Mouse (Mus musculus) forebrain, embryonic 13.5 days (tissue): ENCODE results near the gene Miox. TPM values are rescaled to one million over a fixed set of nuclear protein-coding genes. Genes with fewer than 3 reads are reported as not detected.

Experiments used
- ATAC-seq: fragments of 200-750 bp; cut with Nextera tagmentation; 2 replicates; pipeline ENCODE4 v1.8.0; 2017
- H3K27ac ChIP-seq: fragments of 300-500 bp; sonication (generic); 2 replicates; pipeline ENCODE4 v1.5.1; 2015; ENCODE audit warnings: inconsistent platforms, mild to moderate bottlenecking, moderate library complexity
- H3K27me3 ChIP-seq: fragments of 300-500 bp; sonication (generic); 2 replicates; pipeline ENCODE4 v1.6.1; 2015; ENCODE audit warnings: mild to moderate bottlenecking, inconsistent platforms
- H3K36me3 ChIP-seq: fragments of 300-500 bp; sonication (generic); 2 replicates; pipeline ENCODE4 v1.6.1; 2015; ENCODE audit warnings: mild to moderate bottlenecking, inconsistent platforms; ENCODE audit not compliant: poor library complexity, severe bottlenecking
- H3K4me1 ChIP-seq: fragments of 300-500 bp; sonication (generic); 2 replicates; pipeline ENCODE4 v1.6.1; 2015; ENCODE audit warnings: inconsistent platforms
- H3K4me2 ChIP-seq: fragments of 300-500 bp; sonication (generic); 2 replicates; pipeline ENCODE4 v1.6.1; 2015; ENCODE audit warnings: inconsistent platforms, mild to moderate bottlenecking, moderate library complexity
- H3K4me3 ChIP-seq: fragments of 300-500 bp; sonication (generic); 2 replicates; pipeline ENCODE4 v1.5.1; 2015; ENCODE audit warnings: mild to moderate bottlenecking, inconsistent platforms
- H3K9ac ChIP-seq: fragments of 300-500 bp; sonication (generic); 2 replicates; pipeline ENCODE4 v1.6.1; 2015; ENCODE audit warnings: mild to moderate bottlenecking, inconsistent platforms
- H3K9me3 ChIP-seq: fragments of 300-500 bp; sonication (generic); replicated peaks from 2 replicates; pipeline ENCODE4 v1.6.1; 2016; ENCODE audit warnings: inconsistent platforms
- WGBS: fragments of 180-500 bp; shearing (Covaris S2); methylation state at CpG from one replicate; pipeline ENCODE4 v1.1.7; 2015; 5-methylcytosine and 5-hydroxymethylcytosine counted together
- polyA plus RNA-seq: library from polyadenylated mRNA; unstranded; fragments of >200 nt; fragmentation: Nextera tagmentation; extraction: Ambion mirVana; gene quantifications from 2 replicates; pipeline ENCODE4 v1.2.1, GENCODE M21; 2015

Gene Miox
- polyA plus RNA-seq, 1 experiment from 2014 or later, result not detected

- WGBS, result under 1% methylated on average over 42 of the region's 42 CpGs
- peak; percentile 88 for ATAC-seq
These were observed 39.6 kb downstream of the Miox start, which contains the start of gene Sco2 for GRCm38 (mm10) chr15:89373762-89374248. Sco2 (minus strand) TSS chr15:89373846.

GRCm38 (mm10) chr15:89374340-89374739 lies 40.1 kb downstream of the Miox start:
- peak overlapping the region; percentile 70 for H3K4me3 ChIP-seq
- peaks cover 40% of the 10 kb centered on the region for H3K27me3 ChIP-seq
- H3K9ac ChIP-seq, result peak overlapping the region; percentile 87
- H3K4me2 ChIP-seq, result peak overlapping the region; percentile 71
- H3K9me3 ChIP-seq, result no peaks in the 10 kb centered on the region
- WGBS, result 52% methylated on average over 9 of the region's 9 CpGs
- H3K36me3 ChIP-seq, result peaks cover 35% of the 10 kb centered on the region
- H3K4me1 ChIP-seq, result peaks cover 28% of the 10 kb centered on the region
- peak overlapping the region; percentile 93; the same call in 1 of the 2 replicates for H3K27ac ChIP-seq
- no peak for ATAC-seq

More at GRCm38 (mm10) chr15:89373762-89374248, 39.6 kb downstream of the Miox start, which contains the start of gene Sco2:
- Histone ChIP-seq H3K9me3 (no peaks in the 10 kb centered on the region), H3K4me1 (peaks cover 22% of the 10 kb centered on the region), H3K27ac (peak within 1 kb of the TSS; percentile 93), H3K36me3 (peaks cover 40% of the 10 kb centered on the region), H3K4me3 (peak within 1 kb of the TSS; percentile 70), H3K9ac (peak within 1 kb of the TSS; percentile 87), H3K27me3 (peaks cover 35% of the 10 kb centered on the region), H3K4me2 (peak within 1 kb of the TSS; percentile 71)

DNA sequence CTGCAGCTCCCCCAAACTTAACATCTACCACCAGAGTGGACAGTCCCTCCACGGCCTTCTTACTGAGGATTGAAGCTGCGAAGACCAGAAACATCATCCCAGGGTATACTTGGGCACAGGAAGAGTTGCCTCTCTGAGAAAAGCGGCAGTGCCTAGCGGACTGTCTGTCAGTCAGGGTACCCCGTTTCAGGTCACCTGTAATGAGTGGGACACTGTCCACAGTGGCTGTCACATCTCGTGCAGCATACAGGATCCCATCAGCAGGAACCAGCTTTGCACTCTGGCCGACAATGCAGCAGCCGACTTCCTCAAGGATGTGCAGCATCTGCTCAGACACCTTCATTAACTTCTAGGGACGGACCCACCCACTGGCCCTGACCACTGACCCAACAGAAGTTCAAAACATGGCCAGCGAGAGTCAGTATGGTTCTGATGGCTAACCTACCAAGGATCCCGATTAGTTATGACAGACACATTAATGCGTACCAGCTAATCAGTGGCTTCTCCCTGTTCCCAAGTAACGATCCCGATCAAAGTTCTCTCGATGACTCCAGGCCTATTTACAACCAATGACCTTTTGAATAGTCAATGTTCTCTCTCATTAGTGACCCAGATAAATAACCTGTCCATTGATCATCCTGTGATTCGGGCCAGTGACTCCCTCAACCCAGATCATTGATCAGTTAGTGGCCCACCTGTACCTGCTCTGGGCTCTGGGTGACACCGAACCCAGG lies 40.8 kb downstream of the Miox start:
- Histone ChIP-seq H3K27ac (no peak overlapping the region), H3K4me2 (no peak overlapping the region), H3K27me3 (peaks cover 46% of the 10 kb centered on the region), H3K36me3 (peaks cover 29% of the 10 kb centered on the region), H3K9me3 (no peaks in the 10 kb centered on the region), H3K4me3 (no peak overlapping the region), H3K4me1 (peaks cover 31% of the 10 kb centered on the region), H3K9ac (no peak overlapping the region)
- no peak for ATAC-seq
- 92% methylated on average over 17 of the region's 17 CpGs for WGBS

DNA sequence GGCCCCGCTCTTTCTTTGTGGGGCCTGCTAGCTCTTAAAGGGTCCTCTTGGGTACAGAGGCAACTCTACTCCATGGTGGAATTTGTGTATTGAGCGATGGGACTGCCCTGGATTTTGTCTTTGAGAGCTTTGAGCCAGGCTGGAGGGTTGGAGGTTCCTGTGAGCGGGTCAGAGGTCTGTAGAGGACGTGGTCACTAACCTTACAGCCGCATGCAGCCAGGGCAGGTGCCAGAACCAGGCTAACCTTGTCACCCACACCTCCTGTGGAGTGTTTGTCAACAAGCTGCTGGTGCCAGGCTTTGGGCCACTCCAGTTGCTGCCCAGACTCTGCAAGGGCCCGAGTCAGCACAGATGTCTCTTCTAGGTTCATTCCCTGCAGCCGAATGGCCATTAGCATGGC lies 41.8 kb downstream of the Miox start:
- H3K9ac ChIP-seq, result no peak overlapping the region
- no peak overlapping the region for H3K4me3 ChIP-seq
- H3K4me2 ChIP-seq, result no peak overlapping the region
- WGBS, result 85% methylated on average over 7 of the region's 7 CpGs
- H3K4me1 ChIP-seq, result peaks cover 31% of the 10 kb centered on the region
- no peaks in the 10 kb centered on the region for H3K9me3 ChIP-seq
- no peak overlapping the region for H3K27ac ChIP-seq
- H3K36me3 ChIP-seq, result peaks cover 18% of the 10 kb centered on the region
- peaks cover 55% of the 10 kb centered on the region for H3K27me3 ChIP-seq
- ATAC-seq, result no peak

GRCm38 (mm10) chr15:89376957-89377356 lies 42.8 kb downstream of the Miox start, which contains the start of gene Tymp:
Tymp (minus strand) TSS chr15:89377039.
- peak within 1 kb of the TSS; percentile 14; the same call in 1 of the 2 replicates for H3K4me2 ChIP-seq
- no peak within 1 kb of the TSS for H3K9ac ChIP-seq
- peaks cover 31% of the 10 kb centered on the region for H3K4me1 ChIP-seq
- H3K36me3 ChIP-seq, result peaks cover 9% of the 10 kb centered on the region
- H3K4me3 ChIP-seq, result no peak within 1 kb of the TSS
- WGBS, result 15% methylated on average over 16 of the region's 16 CpGs
- ATAC-seq, result no peak
- H3K9me3 ChIP-seq, result no peaks in the 10 kb centered on the region
- H3K27ac ChIP-seq, result no peak within 1 kb of the TSS
- peaks cover 60% of the 10 kb centered on the region for H3K27me3 ChIP-seq

DNA sequence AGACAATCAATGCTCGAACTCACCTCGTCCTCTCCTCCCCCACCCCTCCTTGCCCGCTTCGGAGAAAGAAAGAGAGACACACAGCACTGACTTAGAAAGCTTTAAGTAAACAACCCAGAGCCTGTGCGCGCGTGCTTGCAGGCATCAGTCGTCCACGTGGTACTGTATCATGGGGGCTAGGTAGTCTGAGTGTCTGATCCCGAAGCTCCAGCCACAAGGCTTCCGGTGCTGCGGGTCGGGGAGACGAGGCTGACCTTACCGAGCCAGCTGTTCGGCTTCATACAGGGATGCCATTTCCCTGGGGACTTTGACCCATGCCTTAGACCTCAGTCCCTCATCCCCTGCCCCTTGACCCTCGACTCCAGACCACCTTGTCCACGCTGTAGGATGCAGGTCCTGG lies 43.2 kb downstream of the Miox start:
- H3K36me3 ChIP-seq, result peaks cover 5% of the 10 kb centered on the region
- H3K4me3 ChIP-seq, result no peak overlapping the region

GRCm38 (mm10) chr15:89377938-89378828 lies 44.0 kb downstream of the Miox start:
- H3K36me3 ChIP-seq, result no peaks in the 10 kb centered on the region
- peak overlapping the region; percentile 38 for H3K4me3 ChIP-seq
- H3K27me3 ChIP-seq, result peaks cover 64% of the 10 kb centered on the region
- H3K4me2 ChIP-seq, result peak overlapping the region; percentile 65
- WGBS, result 14% methylated on average over 43 of the region's 46 CpGs
- no peaks in the 10 kb centered on the region for H3K9me3 ChIP-seq
- no peak overlapping the region for H3K27ac ChIP-seq
- ATAC-seq, result no peak
- H3K9ac ChIP-seq, result peak overlapping the region; percentile 55
- H3K4me1 ChIP-seq, result peaks cover 22% of the 10 kb centered on the region

More for the DNA sequence above, 43.2 kb downstream of the Miox start:
- WGBS, result 8% methylated on average over 18 of the region's 18 CpGs
- Histone ChIP-seq H3K4me2 (peak overlapping the region; percentile 14; the same call in 1 of the 2 replicates), H3K27ac (no peak overlapping the region), H3K9me3 (no peaks in the 10 kb centered on the region), H3K27me3 (peaks cover 60% of the 10 kb centered on the region), H3K9ac (no peak overlapping the region), H3K4me1 (peaks cover 31% of the 10 kb centered on the region)
- no peak for ATAC-seq

DNA sequence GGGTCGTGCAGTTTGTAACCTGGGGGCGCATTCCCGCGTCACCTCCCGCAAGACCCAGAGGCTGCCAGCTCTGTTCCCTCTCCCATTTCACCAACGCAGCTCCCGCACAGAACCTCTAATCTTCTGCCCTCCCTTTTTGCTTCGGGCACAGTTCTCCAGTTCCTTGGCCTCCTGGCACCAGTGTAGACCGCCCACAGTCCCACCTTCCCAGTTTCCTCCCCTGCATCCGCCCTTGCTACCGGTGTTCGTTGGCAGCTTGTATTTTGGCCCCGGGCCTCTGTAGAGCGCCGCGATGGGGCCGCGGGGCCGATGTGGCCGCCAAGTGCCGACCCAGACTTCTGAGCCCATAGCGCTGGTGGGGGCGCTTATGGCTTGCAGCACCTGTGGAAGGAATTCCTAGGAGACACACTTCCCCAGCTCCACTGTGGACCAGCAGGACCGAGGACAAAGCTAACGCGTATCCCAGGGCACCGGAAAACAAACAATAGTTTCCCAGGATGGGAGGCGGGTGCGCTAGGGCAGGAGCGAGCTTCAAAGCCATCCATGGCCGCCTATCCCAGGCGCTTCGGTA lies 44.7 kb downstream of the Miox start, which contains the start of gene Odf3b:
Odf3b (minus strand) TSS at position 452 of the 571 bp plus-strand sequence.
- H3K36me3 ChIP-seq, result no peaks in the 10 kb centered on the region
- H3K27me3 ChIP-seq, result peaks cover 64% of the 10 kb centered on the region
- WGBS, result under 1% methylated on average over 33 of the region's 33 CpGs
- peaks cover 20% of the 10 kb centered on the region for H3K4me1 ChIP-seq
- H3K9ac ChIP-seq, result peak within 1 kb of the TSS; percentile 55
- no peak for ATAC-seq
- no peaks in the 10 kb centered on the region for H3K9me3 ChIP-seq
- peak within 1 kb of the TSS; percentile 38 for H3K4me3 ChIP-seq
- H3K27ac ChIP-seq, result no peak within 1 kb of the TSS
- H3K4me2 ChIP-seq, result peak within 1 kb of the TSS; percentile 65

- ATAC-seq, result no peak
- no peaks in the 10 kb centered on the region for H3K36me3 ChIP-seq
- peaks cover 16% of the 10 kb centered on the region for H3K4me1 ChIP-seq
- peak overlapping the region; percentile 65 for H3K4me2 ChIP-seq
- H3K9me3 ChIP-seq, result no peaks in the 10 kb centered on the region
- H3K27me3 ChIP-seq, result peaks cover 67% of the 10 kb centered on the region
- H3K9ac ChIP-seq, result no peak overlapping the region
- H3K4me3 ChIP-seq, result peak overlapping the region; percentile 38
- 9% methylated on average over 10 of the region's 10 CpGs for WGBS
- H3K27ac ChIP-seq, result no peak overlapping the region
These were observed 45.2 kb downstream of the Miox start for GRCm38 (mm10) chr15:89379429-89379828.

- H3K4me1 ChIP-seq, result peaks cover under 1% of the 10 kb centered on the region
- 94% methylated on average over 7 of the region's 7 CpGs for WGBS
- H3K27ac ChIP-seq, result no peak within 1 kb of the TSS
- ATAC-seq, result no peak
- H3K9ac ChIP-seq, result no peak within 1 kb of the TSS
- H3K4me3 ChIP-seq, result no peak within 1 kb of the TSS
- H3K9me3 ChIP-seq, result no peaks in the 10 kb centered on the region
- peaks cover 32% of the 10 kb centered on the region for H3K27me3 ChIP-seq
- no peak within 1 kb of the TSS for H3K4me2 ChIP-seq
- H3K36me3 ChIP-seq, result no peaks in the 10 kb centered on the region
These were observed 50.4 kb downstream of the Miox start, which contains the start of gene Klhdc7b for GRCm38 (mm10) chr15:89384617-89385016. Klhdc7b (plus strand) TSS chr15:89384917.
